Mouse (Mus musculus) neutrophil, adult 65 days (primary cell): ENCODE measurements around the gene Prdm16. TPM values are rescaled to one million over a fixed set of nuclear protein-coding genes. Genes with fewer than 3 reads are reported as not detected.

ENCODE experiments used
- total RNA-seq: library from RNA; stranded (reverse); gene quantifications from 2 replicates; pipeline ENCODE4 v1.2.4, GENCODE M21; 2023

Gene Prdm16
- total RNA-seq, result 0.06 and 0.32 TPM in 2 replicates

GRCm38 (mm10) chr4:154636721-154637311 is at the start of gene Prdm16:
Prdm16 (minus strand) TSS chr4:154636873.

DNA sequence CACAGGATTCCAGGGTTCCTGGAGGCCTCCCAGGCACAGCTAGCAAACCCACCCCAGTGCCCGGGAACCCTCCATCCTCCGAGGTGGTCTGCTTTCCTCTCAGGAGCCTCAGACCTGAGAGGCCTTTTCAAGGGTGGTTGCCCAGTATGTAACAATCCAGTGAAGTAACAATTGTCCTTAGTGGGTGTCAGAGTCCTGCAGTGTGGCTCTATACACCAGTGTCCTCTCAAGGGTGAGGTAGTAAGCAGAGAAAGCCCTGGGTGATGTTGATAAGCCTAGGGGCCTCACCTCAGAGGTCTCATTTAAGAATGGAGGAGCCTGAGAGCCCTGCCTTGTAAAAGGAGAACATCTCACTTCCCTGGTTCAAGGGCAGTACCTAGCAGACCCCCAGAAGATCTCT is 31.1 kb upstream of the Prdm16 start, which contains the start of gene Actrt2:
Gene Actrt2 (minus strand): TSS at position 101 of the 400 bp plus-strand sequence.

GRCm38 (mm10) chr4:154335761-154336160 is 300.9 kb downstream of the Prdm16 start, which contains the start of gene B230104I21Rik:
B230104I21Rik (plus strand) TSS chr4:154336127.

GRCm38 (mm10) chr4:154301466-154301881 is 335.2 kb downstream of the Prdm16 start, which contains the start of gene Arhgef16:
Arhgef16 (minus strand) TSS chr4:154301676.

Other genes with a start within 250 kb of the Prdm16 start
- not detected in 2 replicates for gene Actrt2, start 31.0 kb upstream of the Prdm16 start, total RNA-seq
- not detected in 2 replicates for gene Ttc34, start 200.6 kb upstream of the Prdm16 start, total RNA-seq
- gene Mmel1, start 232.7 kb upstream of the Prdm16 start, total RNA-seq, result not detected in 2 replicates